Mouse (Mus musculus) T-helper 1 cell (primary cell): Measurements from ENCODE around the gene Mtg1.

Experiments used
- in situ Hi-C: fragments of 300-600 bp; cut with MboI, MseI; formaldehyde crosslinking; loops from one replicate; pipeline ENCODE4 v1.15.1; 2025; ENCODE audit warnings: high pct_unique_total_duplicates

Mtg1 gene

DNA sequence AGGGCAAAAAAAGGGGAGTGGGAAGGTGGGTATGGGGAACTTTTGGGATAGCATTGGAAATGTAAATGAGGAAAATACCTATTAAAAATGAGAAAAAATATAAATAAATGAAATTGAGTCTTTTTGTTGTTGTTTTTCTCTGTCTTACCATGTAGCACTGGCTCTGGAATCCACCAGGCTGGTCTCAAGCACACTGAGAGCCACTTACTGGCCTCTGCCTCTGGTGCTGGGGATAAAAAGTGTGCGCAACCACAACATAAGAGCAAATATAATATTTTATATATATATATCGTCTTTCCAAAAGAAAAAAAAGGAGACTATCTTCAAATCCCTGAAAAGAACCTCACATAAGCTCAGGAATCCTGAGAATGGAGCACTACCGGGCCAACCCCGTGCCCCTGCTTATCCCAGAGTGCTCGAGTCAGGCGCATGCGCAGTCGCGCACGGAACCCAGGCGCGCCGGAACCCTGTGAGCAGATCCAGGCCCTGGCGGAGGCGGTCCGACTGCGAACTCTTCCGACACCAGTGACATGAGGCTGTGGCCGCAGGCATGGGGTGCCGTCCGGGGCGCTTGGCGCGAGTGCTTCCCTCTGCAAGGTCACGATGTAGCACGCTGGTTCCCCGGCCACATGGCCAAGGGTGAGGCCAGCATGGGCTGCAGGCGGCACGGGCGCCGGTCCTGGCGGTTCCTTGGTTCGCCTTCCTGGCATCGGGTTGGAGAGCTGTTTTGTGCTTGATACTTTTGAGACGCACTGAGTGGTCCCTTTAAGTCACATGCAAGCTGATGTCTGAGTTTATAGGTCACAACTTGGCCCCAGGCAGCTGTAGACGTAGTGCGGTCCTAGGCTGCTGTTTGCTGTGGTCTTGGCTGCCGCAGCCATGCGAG, at the start of gene Mtg1:
TSS of gene Mtg1 (plus strand) at position 430 of the 886 bp plus-strand sequence.
- in situ Hi-C loops = loop anchor here (10.0 kb wide), 1 partner anchor 53 kb away; the partner anchor contains the start of gene Caly

DNA sequence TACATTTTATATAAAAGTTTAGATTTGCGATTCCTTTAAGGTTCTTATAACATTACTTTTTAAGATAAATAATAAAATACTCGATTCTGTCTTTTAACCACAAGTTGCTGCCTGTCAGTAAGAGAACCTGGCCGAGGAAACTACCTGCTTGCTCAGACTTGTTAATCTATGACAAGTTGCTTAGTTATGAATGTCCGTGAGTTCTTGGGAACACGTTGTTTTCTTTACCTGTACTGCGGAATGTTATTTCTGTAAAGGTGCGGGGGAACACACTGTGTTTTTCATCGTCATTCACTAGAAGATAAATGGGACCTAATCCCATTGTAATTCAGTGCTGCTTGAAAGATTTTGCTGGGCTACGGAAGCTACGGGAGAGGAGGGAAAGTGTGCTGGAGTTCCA, 46.8 kb upstream of the Mtg1 start:
- in situ Hi-C loops = no loop called here

DNA sequence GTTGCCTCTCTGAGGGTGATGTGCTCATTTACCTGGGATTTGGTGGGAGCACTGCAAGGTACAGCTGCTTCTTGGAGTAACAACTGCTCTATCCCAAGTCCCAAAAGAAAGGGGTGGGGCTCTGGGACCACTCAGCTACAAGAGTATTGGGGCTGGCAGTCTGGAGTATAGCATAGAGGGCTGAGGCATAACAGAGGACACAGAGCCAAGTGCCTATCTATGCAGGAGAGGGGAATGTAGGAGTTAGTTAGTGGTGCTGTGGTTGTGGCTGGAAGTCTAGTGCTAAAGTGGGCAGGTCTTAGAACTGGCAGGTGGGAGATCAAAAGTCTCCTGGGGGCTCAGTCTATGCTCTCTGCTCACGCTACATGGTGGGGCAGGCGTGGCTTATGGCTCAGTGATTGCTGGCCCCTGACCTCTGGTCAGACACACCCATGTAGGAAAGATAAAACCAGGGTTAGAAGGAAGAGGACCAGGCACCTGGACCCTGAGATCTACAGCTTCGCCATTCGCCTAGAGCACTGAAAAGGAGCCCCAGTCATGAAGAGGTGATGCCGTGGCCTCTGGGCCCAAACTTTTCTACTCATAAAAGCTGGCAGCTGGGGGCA, 44.3 kb upstream of the Mtg1 start, which contains the start of gene Prap1:
TSS of gene Prap1 (plus strand) at position 472 of the 605 bp plus-strand sequence.
- in situ Hi-C loops = no loop called here

DNA sequence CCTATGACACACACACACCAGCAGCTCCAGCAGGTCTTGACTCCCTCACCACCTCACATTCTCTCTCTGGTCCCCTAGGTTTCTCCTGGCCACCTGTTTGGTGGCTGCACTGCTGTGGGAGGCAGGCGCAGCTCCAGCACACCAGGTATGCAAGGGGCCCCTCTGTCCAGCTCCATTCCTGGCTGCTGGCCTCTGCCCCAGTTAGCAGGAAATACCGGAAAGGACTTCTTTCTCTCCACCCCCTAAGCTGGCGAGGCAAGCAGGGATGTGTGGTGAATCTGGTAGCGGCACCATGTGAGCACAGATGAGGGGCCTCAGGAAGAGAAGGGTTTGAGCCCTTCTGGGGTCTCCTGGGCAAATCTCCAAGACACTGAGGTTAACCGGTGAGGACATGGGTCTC, 42.4 kb upstream of the Mtg1 start:
- in situ Hi-C loops = no loop called here

DNA sequence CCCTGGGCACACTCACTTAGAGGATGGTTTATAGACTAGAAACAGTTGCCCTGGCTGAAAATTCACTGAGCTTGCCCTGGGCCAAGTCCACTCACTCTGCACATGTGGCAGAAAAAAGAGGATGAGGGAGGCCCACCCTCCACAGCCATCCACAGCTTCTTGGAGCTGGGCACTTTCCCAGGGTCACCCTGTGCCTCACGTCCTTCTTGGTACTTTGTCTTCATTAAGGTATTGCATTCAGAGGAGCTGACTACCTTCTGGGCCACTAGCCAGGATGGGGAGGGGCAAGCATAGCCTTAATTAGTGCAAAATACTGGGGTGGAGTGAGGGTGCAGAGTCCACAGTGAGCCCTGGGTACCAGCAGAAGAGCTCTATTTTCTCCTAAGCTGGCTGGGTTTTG, 41.8 kb upstream of the Mtg1 start:
- in situ Hi-C loops = no loop called here

DNA sequence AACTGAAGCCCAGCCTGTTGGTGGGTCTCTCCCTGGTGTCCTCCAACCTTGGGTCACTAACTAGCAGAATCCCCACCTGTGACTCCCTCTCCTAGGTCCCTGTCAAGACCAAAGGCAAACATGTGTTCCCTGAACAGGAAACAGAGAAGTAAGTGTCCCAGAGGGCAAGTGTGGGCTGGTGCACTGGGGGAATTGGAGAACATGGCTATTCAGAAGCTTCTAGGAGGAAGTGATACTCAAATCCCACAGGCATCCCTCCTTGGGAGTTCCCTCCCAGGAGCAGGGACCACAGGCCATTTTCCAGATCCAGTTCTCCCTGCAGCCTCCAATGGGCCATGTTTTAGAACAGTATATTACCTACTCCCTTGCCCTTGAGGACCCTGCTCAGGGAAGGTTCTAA, 41.3 kb upstream of the Mtg1 start:
- in situ Hi-C loops = no loop called here

DNA sequence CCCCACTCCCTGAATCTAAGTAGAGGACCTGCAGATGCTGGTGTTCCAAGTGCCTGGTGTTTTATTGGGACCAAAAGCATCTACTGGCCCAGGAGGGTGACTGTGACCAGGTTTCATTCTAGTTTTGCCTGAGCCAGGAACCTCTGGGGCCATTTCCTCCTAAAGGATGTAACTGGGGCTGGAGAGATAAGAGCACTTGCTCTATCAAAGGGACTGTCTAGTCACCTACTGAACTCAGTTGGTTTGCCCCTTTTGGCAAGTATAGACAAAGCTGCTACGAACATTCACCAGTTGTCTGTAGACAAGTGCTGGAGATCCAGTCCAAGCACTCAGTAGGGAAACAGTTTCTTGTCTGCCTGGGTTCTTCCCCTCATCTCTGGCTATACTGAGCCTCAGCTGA, 38.9 kb upstream of the Mtg1 start:
- in situ Hi-C loops = no loop called here

DNA sequence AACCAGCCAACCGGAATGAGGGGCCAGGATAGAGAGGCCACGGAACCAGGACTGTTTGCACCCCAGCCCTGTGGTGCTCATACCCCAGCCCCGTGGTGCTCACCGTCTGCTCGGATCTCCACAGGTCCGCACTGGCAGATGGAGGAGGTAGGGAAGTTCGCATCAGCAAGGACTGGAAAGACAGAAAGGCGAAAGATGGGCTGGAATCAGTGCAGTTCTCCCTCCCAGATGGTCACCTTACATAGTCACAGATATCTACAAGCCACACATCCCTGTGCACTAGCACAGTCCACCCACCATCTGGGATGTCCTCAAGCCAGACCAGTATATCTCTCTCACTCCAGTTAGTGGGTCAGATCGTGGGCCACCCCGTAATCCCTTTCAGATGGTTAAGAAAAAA, 35.9 kb upstream of the Mtg1 start:
- in situ Hi-C loops = no loop called here

DNA sequence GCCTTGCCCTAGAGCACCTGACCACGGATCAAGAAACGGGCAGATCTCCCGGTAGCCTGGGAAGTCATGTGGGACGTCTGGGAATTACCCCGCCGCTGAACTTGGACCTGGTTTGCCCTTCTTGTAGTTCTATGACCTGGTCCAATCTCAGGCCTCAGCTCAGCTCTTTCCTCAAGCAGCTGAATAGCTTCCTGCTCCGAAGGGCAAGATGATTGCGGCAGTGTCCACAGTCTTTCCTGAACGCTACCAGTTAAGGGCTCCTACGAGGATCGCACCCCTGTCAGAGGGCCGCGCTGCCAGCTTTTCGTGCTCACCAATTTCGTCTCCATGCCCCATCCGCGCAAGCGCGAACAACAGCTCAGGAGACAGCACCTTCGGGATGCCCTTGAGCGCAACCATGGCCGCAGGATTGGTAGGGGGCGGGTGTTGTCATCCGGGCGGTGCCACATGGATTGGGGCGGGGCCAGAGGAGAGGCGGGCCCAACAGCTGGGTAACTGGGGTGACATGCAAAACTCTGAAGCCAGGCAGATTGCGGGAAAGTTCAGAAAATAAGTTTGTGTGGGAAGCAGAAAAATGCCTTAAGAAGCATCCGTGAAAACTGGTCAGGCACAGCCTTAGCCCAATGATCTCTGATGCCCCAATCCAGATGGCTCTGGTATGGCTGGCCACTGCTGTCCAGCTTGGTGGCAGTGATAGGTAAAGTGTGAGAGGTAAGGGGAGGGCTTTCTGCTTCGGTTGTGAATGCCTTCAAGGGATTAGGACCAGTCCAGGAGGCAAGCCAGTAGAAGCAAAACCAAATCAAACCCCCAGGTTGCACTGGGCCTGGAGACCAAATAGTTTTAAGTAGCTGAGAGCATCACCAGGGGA, 35.1 kb upstream of the Mtg1 start, which contains the start of gene Fuom:
TSS of gene Fuom (minus strand) at position 449 of the 868 bp plus-strand sequence.
- in situ Hi-C loops = no loop called here

DNA sequence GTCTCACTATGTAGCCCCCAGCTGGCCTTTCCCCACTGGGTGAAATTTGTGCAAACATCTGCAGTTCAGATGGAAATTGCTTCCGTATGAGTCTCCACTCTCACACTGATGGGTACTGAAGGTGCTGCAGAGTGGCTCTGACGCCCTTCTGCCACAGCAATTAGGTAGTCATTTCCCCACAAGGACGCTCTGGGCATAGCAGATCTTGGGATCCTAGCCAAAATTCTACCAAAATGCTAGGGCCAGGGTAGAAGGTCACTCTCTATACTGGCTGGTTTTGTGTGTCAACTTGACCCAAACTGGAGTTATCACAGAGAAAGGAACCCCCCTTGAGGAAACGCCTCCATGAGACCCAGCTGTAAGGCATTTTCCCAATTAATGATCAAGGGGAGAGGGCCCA, 33.4 kb upstream of the Mtg1 start:
- in situ Hi-C loops = no loop called here

DNA sequence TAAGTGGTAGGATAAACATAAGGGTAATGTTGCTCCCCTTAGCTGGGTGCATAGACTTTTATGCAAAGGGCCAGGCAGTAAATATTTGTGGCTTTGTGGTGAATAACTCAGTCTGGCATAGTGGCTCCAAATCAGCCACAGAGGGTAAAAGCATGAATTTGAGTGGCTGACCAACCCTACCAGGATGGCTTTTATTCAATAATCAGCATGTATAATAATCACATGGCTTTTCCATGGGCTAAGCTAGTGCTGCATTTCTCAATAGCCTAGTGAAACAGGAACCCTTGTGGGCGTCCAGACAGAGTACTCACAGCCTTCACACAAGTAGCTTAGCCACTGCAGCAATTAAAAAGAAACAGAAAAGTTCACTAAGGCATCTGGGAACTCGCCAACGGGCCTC, 25.4 kb upstream of the Mtg1 start:
- in situ Hi-C loops = no loop called here

DNA sequence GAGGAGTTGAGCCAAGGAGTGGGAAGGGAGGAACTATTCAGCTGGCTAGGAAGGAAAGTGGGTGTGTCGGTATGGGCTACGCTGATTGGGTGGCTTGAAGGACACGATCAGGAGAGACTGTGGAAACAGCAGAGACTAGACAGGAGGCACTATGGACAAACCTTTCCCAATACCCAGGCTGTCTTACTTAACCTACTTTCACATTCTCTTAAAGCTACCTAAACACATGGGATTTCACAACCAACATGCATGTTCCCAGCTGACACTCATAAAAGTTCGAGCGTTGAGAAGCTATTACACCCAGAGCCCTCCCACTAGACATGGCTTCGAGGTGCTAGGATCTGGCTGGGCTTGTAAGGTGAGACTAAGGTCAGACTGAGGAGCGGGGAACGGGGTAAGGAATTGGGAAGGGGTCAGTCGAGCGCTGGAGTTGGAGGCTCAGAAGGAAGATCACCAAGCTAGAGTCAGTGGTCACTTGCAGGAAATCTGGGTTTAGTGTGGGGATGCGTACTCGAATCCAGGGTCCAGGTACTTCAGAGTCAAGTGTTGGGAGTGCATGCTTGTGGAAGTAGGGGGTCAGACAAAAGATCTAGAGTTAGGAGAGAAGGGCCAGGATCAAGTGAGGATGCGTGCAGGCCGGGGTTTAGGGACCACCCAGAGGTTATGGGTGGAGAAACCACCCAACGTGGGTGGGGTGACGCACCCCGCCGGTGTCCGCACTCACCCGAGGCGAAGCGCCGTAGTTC, 21.6 kb upstream of the Mtg1 start, which contains the start of gene Paox:
TSS of gene Paox (plus strand) at position 217 of the 746 bp plus-strand sequence.
- in situ Hi-C loops = no loop called here

DNA sequence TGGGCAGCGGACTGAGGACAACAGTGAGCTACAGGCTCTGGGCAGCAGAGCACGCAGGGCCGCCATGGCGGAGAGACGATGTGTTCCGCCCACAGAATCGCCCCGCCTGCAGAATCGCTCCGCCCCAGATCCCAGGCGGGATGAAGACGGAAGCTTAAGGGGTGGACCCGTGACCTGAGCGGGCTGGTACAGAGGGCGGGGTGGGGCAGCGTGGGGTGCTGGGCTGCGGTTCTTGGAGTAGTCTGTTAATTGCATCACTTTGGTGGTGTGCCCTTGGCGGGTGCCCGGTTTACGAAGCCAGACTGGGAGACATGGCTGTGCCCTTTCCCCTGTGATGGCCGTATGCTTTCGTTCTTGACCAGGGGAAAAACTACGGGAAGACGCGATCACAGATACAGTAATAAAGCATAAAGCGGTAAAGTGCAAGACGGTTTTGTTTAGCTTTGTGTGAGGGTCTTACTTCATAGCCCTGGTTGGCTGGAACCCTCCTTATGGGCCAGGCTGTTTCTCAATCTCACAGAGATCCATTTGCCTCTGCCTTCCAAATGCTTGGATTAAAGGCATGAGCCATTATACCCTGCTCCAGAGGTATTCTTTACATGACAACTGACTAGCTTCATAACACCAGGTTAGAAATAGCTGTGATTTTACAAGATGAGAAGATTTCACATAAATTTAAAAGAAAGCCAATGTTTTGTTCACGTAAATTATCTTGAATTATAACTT, 20.9 kb upstream of the Mtg1 start, which contains the start of gene Echs1:
TSS of gene Echs1 (minus strand) at position 148 of the 726 bp plus-strand sequence.
- in situ Hi-C loops = no loop called here

DNA sequence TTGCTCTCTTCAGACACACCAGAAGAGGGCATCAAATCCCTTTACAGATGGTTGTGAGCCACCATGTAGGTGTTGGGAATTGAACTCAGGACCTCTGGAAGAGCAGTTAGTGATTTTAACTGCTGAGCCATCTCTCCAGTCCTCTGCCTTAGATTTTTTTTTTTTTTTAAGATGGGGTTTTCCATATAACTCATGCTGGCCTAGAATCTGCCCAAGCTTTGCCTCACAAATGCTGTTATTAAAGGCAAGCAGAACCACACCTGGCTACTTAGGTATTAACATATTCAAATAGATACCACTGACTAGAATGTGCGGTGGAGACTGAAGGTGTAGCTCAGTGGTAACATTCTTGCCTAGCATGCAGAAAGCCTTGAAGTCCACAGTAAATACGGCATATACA, 16.9 kb upstream of the Mtg1 start:
- in situ Hi-C loops = loop anchor here (10.0 kb wide), 1 partner anchor 1934 kb away; no protein-coding TSS in a partner anchor

DNA sequence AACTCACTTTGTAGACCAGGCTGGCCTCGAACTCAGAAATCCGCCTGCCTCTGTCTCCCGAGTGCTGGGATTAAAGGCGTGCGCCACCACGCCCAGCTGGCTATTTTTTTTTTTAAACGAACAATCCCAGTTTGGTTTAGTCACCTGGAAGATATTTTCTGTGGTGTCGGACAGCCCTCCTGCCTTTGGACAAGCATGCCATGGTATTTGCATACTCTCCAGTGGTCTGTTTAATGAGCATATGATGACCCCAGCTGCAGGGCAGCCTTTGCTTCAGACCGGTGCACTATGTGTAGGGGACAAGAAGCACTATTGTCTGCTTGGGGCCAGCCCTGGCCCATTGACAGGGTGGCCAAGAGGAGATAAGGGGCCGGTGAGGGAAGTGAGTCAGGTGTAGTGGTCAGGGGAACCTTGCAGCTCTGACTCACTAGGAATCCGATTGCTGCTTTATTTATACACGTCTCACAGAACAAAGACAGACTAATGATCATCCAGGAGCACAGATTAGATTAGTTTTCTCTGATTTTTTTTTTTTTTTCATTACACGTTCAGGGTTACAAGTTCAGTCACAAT, 15.9 kb upstream of the Mtg1 start:
- in situ Hi-C loops = loop anchor here (10.0 kb wide), 1 partner anchor 1933 kb away; no protein-coding TSS in a partner anchor

DNA sequence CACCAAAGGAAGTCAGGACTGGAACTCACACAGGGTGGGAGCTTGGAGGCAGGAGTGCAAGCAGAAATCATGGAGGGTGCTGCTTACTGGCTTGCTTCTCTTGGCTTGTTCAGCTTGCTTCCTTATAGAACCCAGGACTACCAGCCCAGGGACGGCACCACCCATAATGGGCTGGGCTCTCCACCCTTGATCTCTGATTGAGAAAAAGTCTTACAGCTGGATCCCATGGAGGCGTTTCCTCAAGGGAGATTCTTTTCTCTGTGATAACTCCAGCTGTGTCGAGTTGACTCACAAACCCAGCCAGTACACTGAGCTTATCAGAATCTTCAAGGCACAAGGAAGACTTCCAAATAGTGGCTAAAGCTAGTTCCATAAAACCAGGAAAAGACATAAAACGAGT, 14.6 kb upstream of the Mtg1 start:
- in situ Hi-C loops = loop anchor here (10.0 kb wide), 1 partner anchor 1932 kb away; no protein-coding TSS in a partner anchor

DNA sequence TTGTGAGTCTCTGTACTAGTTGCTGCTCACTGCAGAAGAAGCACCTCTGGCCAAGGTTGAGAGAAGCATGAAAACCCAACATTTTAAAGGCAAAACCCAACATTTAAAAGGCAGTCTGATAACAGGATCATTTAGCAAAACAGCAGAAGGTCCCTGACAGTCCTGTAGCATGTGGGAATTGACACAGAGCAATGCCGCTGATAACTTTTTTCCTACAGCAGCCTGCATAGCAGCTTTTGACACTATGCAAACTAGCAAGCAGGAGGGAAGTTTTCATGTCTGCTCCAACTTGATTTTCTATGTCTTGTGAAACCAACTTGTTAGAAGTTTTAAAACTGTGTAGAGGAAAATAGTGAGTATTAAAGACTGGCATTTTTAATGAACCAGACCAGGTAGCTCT, 13.0 kb upstream of the Mtg1 start:
- in situ Hi-C loops = loop anchor here (10.0 kb wide), 1 partner anchor 1930 kb away; no protein-coding TSS in a partner anchor

DNA sequence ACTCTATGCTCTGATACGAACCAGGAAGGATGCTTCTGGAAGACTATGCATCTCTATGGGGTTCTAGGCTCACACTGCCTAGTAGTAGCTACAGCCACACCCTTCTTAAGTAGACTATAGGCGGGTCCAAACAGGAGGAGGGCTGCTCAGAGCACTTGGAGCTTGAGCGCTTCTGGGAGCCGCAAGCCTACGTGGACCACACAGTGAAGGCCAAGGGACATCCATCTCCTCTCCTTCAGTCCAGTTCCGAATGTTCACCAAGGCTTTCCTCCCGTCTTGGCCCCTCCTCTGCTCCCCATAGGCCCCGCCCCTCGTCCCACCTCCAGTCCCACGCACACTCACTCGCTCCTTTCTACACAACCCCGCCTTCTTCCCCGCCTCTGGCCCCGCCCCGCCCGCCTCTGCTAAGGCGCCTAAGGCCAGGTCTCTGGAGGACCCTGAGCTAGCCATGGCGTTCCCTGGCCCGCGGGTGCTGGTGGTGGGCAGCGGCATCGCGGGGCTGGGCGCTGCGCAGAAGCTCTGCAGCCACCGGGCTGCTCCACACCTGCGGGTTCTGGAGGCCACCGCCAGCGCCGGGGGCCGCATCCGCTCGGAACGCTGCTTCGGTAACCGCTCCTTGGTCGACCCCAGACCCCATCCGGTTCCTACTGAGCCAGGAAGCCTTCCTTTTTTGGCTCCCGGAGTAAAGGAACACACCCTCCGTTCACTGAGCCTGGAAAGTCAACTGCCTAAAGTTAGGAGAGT, 11.9 kb upstream of the Mtg1 start:
- in situ Hi-C loops = loop anchor here (10.0 kb wide), 1 partner anchor 1929 kb away; no protein-coding TSS in a partner anchor

DNA sequence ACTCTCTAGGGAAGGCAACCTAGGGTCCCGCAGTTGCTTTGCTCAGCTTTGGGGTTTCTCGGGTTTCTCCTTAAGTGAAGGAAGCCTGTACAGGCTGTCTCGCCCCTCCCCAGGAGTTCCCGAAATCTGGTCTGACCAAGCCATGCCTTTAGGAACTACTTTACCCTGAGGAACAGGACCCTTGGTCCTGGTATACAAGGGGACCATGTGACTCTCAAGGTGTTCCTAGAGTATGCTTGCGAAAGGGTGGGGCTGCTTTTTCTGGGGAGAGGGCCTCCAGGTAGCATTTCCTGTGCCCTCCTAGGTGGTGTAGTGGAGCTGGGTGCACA, 11.4 kb upstream of the Mtg1 start:
- in situ Hi-C loops = loop anchor here (10.0 kb wide), 1 partner anchor 1929 kb away; no protein-coding TSS in a partner anchor
